ENCODE assay signal across 14 mouse cellular contexts in genomic region chr17:66262681-66263240, GRCm38 (mm10).
"Had no signal": no experiment of that assay in that cellular context is flagged by ENCODE, and none has a peak within 500 bp of the region (broad histone marks: within the 10 kb centered on the region; RNA-seq: fewer than 3 reads in every experiment).

No protein-coding gene starts in this region.

- H3K4me1 ChIP-seq: limb, embryonic 15.5 days; liver, embryonic 12.5 days; neural tube, embryonic 12.5 days had no signal

- DNase-seq: kidney, adult 8-10 months; kidney, postnatal 25 days; lung, embryonic 14.5 days; lung, postnatal 10 days; lung, postnatal 4 days; midbrain, embryonic 14.5 days; retina, postnatal 1 day; right cerebral cortex, postnatal 4 days had no signal

- H3K27ac ChIP-seq: left cerebral cortex, adult 2 months; limb, embryonic 15.5 days; liver, embryonic 12.5 days; midbrain, embryonic 10.5 days; neural tube, embryonic 12.5 days had no signal

- H3K4me3 ChIP-seq: left cerebral cortex, adult 2 months; limb, embryonic 15.5 days; liver, embryonic 12.5 days; midbrain, embryonic 10.5 days; myocyte; neural tube, embryonic 12.5 days had no signal

- H3K4me2 ChIP-seq: limb, embryonic 15.5 days; liver, embryonic 12.5 days; lung, embryonic 14.5 days; neural tube, embryonic 12.5 days had no signal

- ATAC-seq: liver, embryonic 12.5 days had no signal

- H3K9ac ChIP-seq: limb, embryonic 15.5 days; liver, embryonic 12.5 days; lung, embryonic 14.5 days; neural tube, embryonic 12.5 days had no signal

- H3K36me3 ChIP-seq: limb, embryonic 15.5 days; liver, embryonic 12.5 days; midbrain, embryonic 10.5 days; neural tube, embryonic 12.5 days had no signal

- H3K9me3 ChIP-seq: limb, embryonic 15.5 days; liver, embryonic 12.5 days; midbrain, embryonic 10.5 days; neural tube, embryonic 12.5 days had no signal

- H3K27me3 ChIP-seq: limb, embryonic 15.5 days; liver, embryonic 12.5 days; neural tube, embryonic 12.5 days had no signal
